Mouse (Mus musculus) bone marrow, adult 2 months (tissue): ENCODE data around the gene Emsy.

ENCODE experiments used
- CTCF ChIP-seq: fragments of 200-500 bp; IDR thresholded peaks from 2 replicates; pipeline ENCODE4 v1.5.1; 2011; ENCODE audit warnings: low read length, control low read depth; ENCODE audit not compliant: control insufficient read depth, insufficient read depth
- POLR2A ChIP-seq: fragments of 200-500 bp; IDR thresholded peaks from 2 replicates; pipeline ENCODE4 v1.6.1; 2011; ENCODE audit warnings: low read depth, mild to moderate bottlenecking, control low read depth, low read length, borderline replicate concordance; ENCODE audit not compliant: control insufficient read depth

GRCm38 (mm10) chr7:98574771-98575191 is 81.8 kb downstream of the Emsy start:
- TF ChIP-seq POLR2A (no peak), CTCF (no peak)
